Mouse (Mus musculus) adrenal gland, adult 18-20 months (tissue): ENCODE measurements around the gene Fam126b. TPM values are rescaled to one million over a fixed set of nuclear protein-coding genes. Genes with fewer than 3 reads are reported as not detected.
A peak's percentile ranks its signal among the peaks of the same experiment; 100 is the strongest.
"Not testable (repeated sequence)": the region's sequence is repeated elsewhere in the genome, so short reads cannot be mapped to it uniquely, and the experiment has no call there.

Source experiments
- DNase-seq, 2 experiments: peaks; one replicate each; pipeline ENCODE4 v3.0.0; 2021 to 2022; ENCODE audit warnings: low spot score in 2 of 2
- long read RNA-seq, 2 experiments: library from polyadenylated mRNA; stranded (forward); transcript quantifications; one replicate each; pipeline ENCODE4 v2.0.0; 2021
- total RNA-seq, 2 experiments: library from RNA; stranded (reverse); gene quantifications; 1 replicate in 1 of 2; 2 replicates in 1 of 2; pipeline ENCODE4 v1.2.3; 2021

Fam126b gene
- 10 to 100 TPM; 28.9 to 46.1 TPM for total RNA-seq
- long read RNA-seq, experiment 1, full-length matches to known transcripts, result 5 of 7 reads
- long read RNA-seq, experiment 1, partial matches to known transcripts, result 0 of 7 reads
- long read RNA-seq, experiment 1, other reads (novel, unspliced or antisense), result 2 of 7 reads
- long read RNA-seq, experiment 2, full-length matches to known transcripts, result 1 of 10 reads
- long read RNA-seq, experiment 2, partial matches to known transcripts, result 7 of 10 reads
- long read RNA-seq, experiment 2, other reads (novel, unspliced or antisense), result 2 of 10 reads

GRCm38 (mm10) chr1:58586171-58586997 lies at the start of gene Fam126b, which contains the start of gene Ndufb3:
Fam126b (minus strand) TSS chr1:58586323.
Ndufb3 (plus strand) TSS chr1:58586384.
- DNase-seq, result peak; percentile 80 to 81

DNA sequence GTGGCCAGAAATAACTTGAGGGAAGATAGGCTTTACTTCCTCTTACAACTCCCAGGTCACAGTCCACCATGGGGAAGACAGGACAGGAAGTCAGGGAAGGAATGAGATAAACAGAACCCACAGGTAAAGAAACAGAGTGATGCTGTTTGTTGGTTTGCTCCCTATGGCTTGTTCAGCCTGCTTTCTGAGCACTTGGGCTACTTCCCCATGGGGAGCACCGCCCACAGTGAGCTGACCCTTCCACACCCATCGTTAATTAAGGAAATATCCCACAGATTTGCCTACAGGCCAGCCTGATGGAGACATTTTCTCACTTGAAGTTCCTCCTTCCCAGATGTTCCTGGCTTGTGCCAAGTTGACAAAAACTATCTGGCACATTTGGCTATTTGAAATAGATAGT lies 42.7 kb upstream of the Fam126b start:
- not testable (repeated sequence) for DNase-seq

GRCm38 (mm10) chr1:58621996-58622748 lies 36.0 kb upstream of the Fam126b start:
- no peak for DNase-seq

GRCm38 (mm10) chr1:58621251-58621650 lies 35.1 kb upstream of the Fam126b start:
- no peak for DNase-seq

DNA sequence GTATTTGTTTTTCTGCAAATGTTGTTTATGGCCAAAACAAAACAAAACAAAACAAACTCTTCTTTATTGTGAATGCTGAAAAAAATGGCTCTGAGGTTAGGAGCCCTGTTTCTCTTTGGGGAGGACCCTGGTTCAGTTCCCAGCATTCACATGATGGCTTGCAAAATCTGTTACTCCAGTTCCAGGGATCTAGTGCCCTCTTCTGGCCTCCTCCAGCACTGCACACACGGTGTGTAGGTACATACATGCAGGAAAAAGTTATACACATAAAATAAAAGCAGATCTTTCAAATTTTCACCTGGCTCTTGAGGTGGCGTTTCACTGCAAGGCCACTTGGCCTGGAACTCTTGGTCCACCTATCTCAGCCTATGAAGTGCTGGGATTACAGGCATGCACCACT lies 32.6 kb upstream of the Fam126b start:
- DNase-seq, result no peak

- DNase-seq, result no peak
Observed at GRCm38 (mm10) chr1:58617978-58618668, 32.0 kb upstream of the Fam126b start.

GRCm38 (mm10) chr1:58617076-58617475 lies 31.0 kb upstream of the Fam126b start:
- no peak for DNase-seq

DNA sequence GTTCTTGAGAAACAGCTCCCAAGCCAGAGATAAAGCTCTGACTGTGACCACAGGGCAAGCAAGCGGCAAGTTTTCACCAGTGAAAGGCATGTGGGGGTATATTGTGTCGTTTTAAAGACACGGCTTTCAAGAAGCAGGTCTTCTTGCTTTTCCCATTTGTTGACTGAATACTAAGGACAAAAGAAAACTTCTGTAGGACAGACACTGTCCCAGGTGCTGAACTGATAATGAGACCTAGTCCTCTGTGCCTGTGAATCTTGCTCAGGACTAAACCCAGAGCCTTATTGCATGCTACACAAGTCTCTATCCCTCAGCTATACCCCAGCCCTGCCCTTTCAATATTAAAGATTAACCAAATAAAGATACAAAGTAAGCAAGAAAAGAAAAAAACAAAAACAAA lies 30.1 kb upstream of the Fam126b start:
- no peak for DNase-seq

- no peak for DNase-seq
Observed at GRCm38 (mm10) chr1:58615146-58615545, 29.0 kb upstream of the Fam126b start.

DNA sequence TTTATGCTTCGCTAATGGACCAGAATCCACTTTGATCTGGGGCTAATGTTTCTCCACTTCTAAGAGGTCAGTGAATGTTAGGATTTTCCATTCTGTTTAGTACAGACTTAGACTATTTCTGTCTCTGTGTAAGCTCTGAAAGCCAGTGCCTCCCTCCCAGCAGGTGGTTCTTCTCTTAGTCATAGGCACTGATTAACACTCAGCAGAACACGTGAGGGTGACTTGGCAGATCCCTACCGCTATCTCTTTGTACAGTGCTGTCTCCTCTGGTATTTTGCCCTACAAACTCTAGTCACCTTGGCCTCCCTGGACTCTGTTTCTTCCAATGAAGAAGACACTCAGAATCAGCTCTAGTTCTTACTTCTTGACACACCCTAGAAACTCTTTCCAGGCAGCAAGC lies 28.3 kb upstream of the Fam126b start:
- no peak for DNase-seq

- peak; percentile 26 to 33 for DNase-seq
Observed at GRCm38 (mm10) chr1:58613786-58614185, 27.7 kb upstream of the Fam126b start.

DNA sequence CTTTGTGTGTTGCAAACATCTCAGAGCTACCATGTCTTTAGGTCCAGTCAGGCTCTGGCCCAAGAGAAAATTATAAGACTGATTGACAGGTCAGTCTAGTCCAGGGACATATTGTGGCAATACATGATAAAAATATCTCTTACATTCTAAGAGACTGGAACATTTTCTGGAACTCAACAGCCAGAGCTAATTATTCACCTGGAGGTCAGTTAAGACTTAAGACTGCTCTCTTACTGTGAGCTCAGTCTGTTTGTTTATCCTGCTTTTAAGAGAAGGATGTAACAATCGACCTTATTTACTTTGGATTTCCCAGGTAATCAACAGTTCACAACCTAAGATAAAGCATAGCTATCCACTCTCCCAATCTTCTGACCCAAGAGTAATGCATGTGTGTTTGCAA lies 24.5 kb upstream of the Fam126b start:
- DNase-seq, result no peak

DNA sequence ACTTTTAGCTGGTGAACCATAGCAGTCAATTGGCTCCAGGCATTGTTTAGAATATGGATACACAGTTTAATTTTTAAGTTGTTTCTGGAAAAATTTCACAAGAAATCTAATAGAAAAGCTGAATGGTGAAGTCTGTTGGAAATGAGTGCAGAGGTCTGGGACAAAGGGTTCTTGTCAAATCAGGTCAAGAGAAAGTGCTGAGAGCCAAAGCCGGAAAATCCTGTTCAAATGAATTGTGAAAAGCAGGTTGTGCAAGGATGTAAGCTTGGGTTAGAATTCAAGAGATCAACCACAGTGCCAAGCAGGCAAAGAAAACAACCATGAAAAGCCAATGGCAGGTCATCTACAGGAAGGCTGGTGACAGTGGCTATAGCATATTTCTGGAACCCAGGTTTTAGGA lies 24.0 kb upstream of the Fam126b start:
- no peak for DNase-seq

DNA sequence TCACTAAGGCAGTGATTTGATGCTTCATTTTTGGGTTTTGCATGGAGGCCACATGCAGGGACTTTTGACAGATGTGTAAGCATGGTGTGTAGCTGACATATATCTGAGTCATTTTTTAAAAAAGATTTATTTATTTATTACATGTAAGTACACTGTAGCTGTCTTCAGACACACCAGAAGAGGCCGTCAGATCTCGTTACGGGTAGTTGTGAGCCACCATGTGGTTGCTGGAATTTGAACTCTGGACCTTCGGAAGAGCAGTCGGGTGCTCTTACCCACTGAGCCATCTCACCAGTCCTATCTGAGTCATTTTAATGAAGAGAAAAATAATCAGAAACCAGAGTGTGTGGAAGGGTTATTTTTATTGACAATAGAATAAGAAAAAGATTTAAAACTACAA lies 23.5 kb upstream of the Fam126b start:
- not testable (repeated sequence) for DNase-seq

- no peak for DNase-seq
Observed at GRCm38 (mm10) chr1:58603738-58604137, 17.6 kb upstream of the Fam126b start.

DNA sequence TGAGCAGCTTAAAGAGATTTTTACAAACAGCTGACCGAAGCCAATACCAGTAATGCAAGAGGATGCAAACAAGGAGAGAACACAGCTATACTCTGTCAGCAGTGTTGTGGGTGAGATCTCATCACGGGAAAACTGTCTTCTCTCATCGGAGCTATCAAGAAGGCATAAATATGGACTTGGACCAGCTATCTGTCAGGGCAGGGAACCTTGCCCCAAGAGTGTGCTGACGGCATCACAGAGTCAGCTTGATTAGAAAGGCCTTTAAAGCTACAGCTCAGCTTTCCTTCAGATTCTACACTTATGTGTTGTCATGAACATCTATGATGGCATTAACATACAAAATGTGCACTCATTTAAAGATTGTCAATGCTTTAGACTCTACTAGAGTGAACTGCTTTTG lies 16.6 kb upstream of the Fam126b start:
- DNase-seq, result no peak

GRCm38 (mm10) chr1:58587491-58587890 lies 1.4 kb upstream of the Fam126b start:
- no peak for DNase-seq

- no peak for DNase-seq
Observed at GRCm38 (mm10) chr1:58585373-58586170, 551 bp downstream of the Fam126b start.

GRCm38 (mm10) chr1:58584271-58584670 lies 1.9 kb downstream of the Fam126b start:
- no peak for DNase-seq

GRCm38 (mm10) chr1:58582611-58583010 lies 3.5 kb downstream of the Fam126b start:
- no peak for DNase-seq
